Mouse (Mus musculus) urinary bladder, postnatal 36 days (tissue): ENCODE measurements around the gene Gpr55.
A peak's percentile ranks its signal among the peaks of the same experiment; 100 is the strongest.

Experiments used
- DNase-seq, 2 experiments: peaks; one replicate each; pipeline ENCODE4 v3.0.0; 2022; ENCODE audit warnings: low spot score in 2 of 2, mixed read lengths in 1 of 2

Gpr55 gene

GRCm38 (mm10) chr1:85915890-85916289 lies 44.9 kb downstream of the Gpr55 start:
- no peak for DNase-seq

GRCm38 (mm10) chr1:85913078-85913755 lies 47.6 kb downstream of the Gpr55 start:
- no peak for DNase-seq

GRCm38 (mm10) chr1:85908754-85909590 lies 51.8 kb downstream of the Gpr55 start:
- no peak for DNase-seq

GRCm38 (mm10) chr1:85906892-85907291 lies 53.9 kb downstream of the Gpr55 start:
- DNase-seq = no peak

GRCm38 (mm10) chr1:85902108-85902561 lies 58.7 kb downstream of the Gpr55 start:
- no peak for DNase-seq

GRCm38 (mm10) chr1:85901516-85902107 lies 59.2 kb downstream of the Gpr55 start:
- no peak for DNase-seq

- peak; percentile 45 to 56 for DNase-seq
Measured at GRCm38 (mm10) chr1:85900521-85901333, 60.1 kb downstream of the Gpr55 start.

GRCm38 (mm10) chr1:85899388-85899761 lies 61.4 kb downstream of the Gpr55 start:
- no peak for DNase-seq

- no peak for DNase-seq
Measured at GRCm38 (mm10) chr1:85898761-85899387, 61.9 kb downstream of the Gpr55 start.

GRCm38 (mm10) chr1:85897901-85898760 lies 62.7 kb downstream of the Gpr55 start:
- DNase-seq = no peak

GRCm38 (mm10) chr1:85896781-85897700 lies 63.8 kb downstream of the Gpr55 start:
- peak; percentile 39 to 41 for DNase-seq

GRCm38 (mm10) chr1:85896110-85896509 lies 64.7 kb downstream of the Gpr55 start:
- no peak for DNase-seq

GRCm38 (mm10) chr1:85895391-85895837 lies 65.4 kb downstream of the Gpr55 start:
- DNase-seq = peak; percentile 42 to 43

GRCm38 (mm10) chr1:85894748-85895360 lies 66.0 kb downstream of the Gpr55 start:
- peak; percentile 21 to 31 for DNase-seq

- peak; percentile 90 to 91 for DNase-seq
Measured at GRCm38 (mm10) chr1:85894231-85894747, 66.5 kb downstream of the Gpr55 start, which contains the start of gene Itm2c. Itm2c (plus strand) TSS chr1:85894281.
